Mouse (Mus musculus) erythroblast, embryonic 14.5 days (primary cell): Measurements from ENCODE around the gene Mettl8.

Experiments used
- GATA1 ChIP-seq: IDR thresholded peaks from 2 replicates; pipeline ENCODE4 v1.6.1; 2012; ENCODE audit warnings: low read length, inconsistent platforms, mixed read lengths
- TAL1 ChIP-seq: IDR thresholded peaks from 3 replicates; pipeline ENCODE4 v1.6.1; 2012; ENCODE audit warnings: low read length, inconsistent platforms, mixed read lengths

DNA sequence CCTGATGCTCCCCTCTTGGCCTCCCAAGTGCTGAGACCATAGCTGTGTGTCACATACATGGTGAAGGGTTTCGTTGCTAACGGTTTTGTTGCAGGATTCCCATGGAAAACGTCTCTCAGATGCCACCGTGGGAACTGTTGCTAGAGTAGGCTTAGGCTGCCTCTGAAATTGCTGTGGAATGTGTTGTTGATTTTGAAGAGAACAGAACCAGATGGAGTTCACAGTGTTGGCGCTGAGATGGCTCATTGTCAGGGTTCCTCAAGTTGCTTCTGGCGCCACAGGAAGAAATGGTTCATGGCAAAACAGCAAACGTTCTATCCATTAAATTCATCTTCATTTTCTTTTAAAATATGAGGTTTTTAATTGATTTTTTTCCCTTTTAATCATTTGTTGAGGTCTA, 27.0 kb upstream of the Mettl8 start:
- TF ChIP-seq TAL1 = no peak
- no peak for TF ChIP-seq GATA1
